In the genomic region with DNA sequence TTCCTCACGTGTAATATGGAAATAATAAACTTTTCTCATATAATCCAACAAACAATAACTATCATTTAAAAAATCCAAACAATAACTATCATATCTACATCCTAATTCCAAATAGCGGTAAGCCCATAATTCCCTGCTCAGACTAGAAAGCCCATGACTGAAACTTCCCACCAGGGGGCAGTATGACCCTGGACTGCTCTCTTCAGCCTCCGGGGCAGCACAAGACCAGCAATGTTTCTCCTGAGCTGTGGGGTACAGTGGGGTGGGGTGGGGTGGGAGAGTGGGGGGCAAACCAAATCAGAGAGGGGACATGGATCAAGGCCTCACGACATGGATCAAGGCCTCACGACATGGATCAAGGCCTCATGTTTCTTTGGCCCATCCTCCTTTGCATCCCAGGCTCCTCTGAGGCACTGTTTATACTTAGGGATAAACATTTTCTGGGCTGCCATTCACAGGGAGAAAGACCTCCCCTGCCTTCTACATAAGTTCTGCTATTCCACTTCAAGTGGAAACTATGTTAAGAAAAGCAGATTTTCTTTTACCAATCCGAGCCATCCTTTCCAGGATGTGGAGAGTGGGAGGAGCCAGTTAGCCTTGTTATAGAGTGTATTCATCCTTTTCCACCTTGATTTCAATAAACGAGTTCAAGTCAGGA, we compare ENCODE assay signal across 9 mouse cellular contexts. TPM values are rescaled to one million over a fixed set of nuclear protein-coding genes. Genes with fewer than 3 reads are reported as not detected.
DNase-seq lines count a peak whose midpoint lies in the region; ATAC-seq and TF ChIP-seq lines count a peak whose summit lies in the region.
"Had no signal": no experiment of that assay in that cellular context is flagged by ENCODE, and none has a peak within 500 bp of the region (broad histone marks: within the 10 kb centered on the region; RNA-seq: fewer than 3 reads in every experiment).

No protein-coding gene starts in this region.

- no peak for ATAC-seq in forebrain, embryonic 13.5 days
- ATAC-seq in forebrain, postnatal 0 days, result peak; percentile 59
- ATAC-seq in stomach, embryonic 14.5 days (ENCODE audit: insufficient number of reproducible peaks, insufficient read depth, low FRiP score, low read depth), result peak; percentile 56; the same call in 1 of the 2 replicates
- ATAC-seq: Patski had no signal

- peaks cover 29% of the 10 kb centered on the region for H3K36me3 ChIP-seq in forebrain, embryonic 10.5 days (replicated peaks)
- peaks cover 30% of the 10 kb centered on the region for H3K36me3 ChIP-seq in forebrain, embryonic 13.5 days (ENCODE audit: poor library complexity, severe bottlenecking)
- peaks cover 11% of the 10 kb centered on the region for H3K36me3 ChIP-seq in forebrain, postnatal 0 days (ENCODE audit: insufficient read depth)
- H3K36me3 ChIP-seq in stomach, embryonic 14.5 days (ENCODE audit: control insufficient read depth, insufficient read depth, low read length), result peaks cover 6% of the 10 kb centered on the region; the same call in 1 of the 2 replicates

- H3K4me3 ChIP-seq in forebrain, embryonic 10.5 days, result no peak overlapping the region
- no peak overlapping the region for H3K4me3 ChIP-seq in forebrain, embryonic 13.5 days
- no peak overlapping the region for H3K4me3 ChIP-seq in forebrain, postnatal 0 days (ENCODE audit: low read depth, low read length)
- H3K4me3 ChIP-seq in stomach, embryonic 14.5 days (ENCODE audit: low read depth, low read length), result no peak overlapping the region

- H3K9me3 ChIP-seq in forebrain, embryonic 10.5 days, result no peaks in the 10 kb centered on the region
- no peaks in the 10 kb centered on the region for H3K9me3 ChIP-seq in forebrain, embryonic 13.5 days (replicated peaks)
- no peaks in the 10 kb centered on the region for H3K9me3 ChIP-seq in forebrain, postnatal 0 days (ENCODE audit: low read length)
- no peaks in the 10 kb centered on the region for H3K9me3 ChIP-seq in stomach, embryonic 14.5 days (ENCODE audit: control insufficient read depth, low read depth, low read length)

- WGBS in forebrain, embryonic 10.5 days, result 47% methylated on average over 7 of the region's 7 CpGs
- WGBS in forebrain, embryonic 13.5 days, result 40% methylated on average over 7 of the region's 7 CpGs
- 41% methylated on average over 7 of the region's 7 CpGs for WGBS in forebrain, postnatal 0 days
- WGBS in stomach, embryonic 14.5 days, result 26% methylated on average over 7 of the region's 7 CpGs

- TF ChIP-seq CTCF in forebrain, postnatal 0 days (IDR thresholded peaks at IDR 0.05; ENCODE audit: low read depth), result peak; percentile 64

- DNase-seq in forebrain, embryonic 10.5 days (ENCODE audit: extremely low spot score, low spot score), result peak; percentile 64
- DNase-seq in B cell, adult 2 months, result peak; percentile 66 to 71
- DNase-seq in c-Kit-negative CD71-positive TER-119-positive erythroid progenitor cells, embryonic 14.5 days (ENCODE audit: low read depth, low spot score), result peak; percentile 58
- peak; percentile 60 for DNase-seq in forebrain, postnatal 0 days
- peak; percentile 75 for DNase-seq in kidney, postnatal 14 days
- peak; percentile 65 to 82 for DNase-seq in lung, postnatal 4 days

- H3K4me1 ChIP-seq in forebrain, embryonic 10.5 days, result peaks cover 10% of the 10 kb centered on the region
- no peaks in the 10 kb centered on the region for H3K4me1 ChIP-seq in forebrain, embryonic 13.5 days
- H3K4me1 ChIP-seq in forebrain, postnatal 0 days (ENCODE audit: insufficient read depth), result no peaks in the 10 kb centered on the region
- H3K4me1 ChIP-seq in stomach, embryonic 14.5 days (ENCODE audit: control insufficient read depth, insufficient read depth, low read length), result peaks cover 1% of the 10 kb centered on the region; the same call in 1 of the 2 replicates

- H3K27me3 ChIP-seq in forebrain, embryonic 10.5 days (ENCODE audit: poor library complexity, severe bottlenecking), result no peaks in the 10 kb centered on the region
- H3K27me3 ChIP-seq in forebrain, embryonic 13.5 days, result no peaks in the 10 kb centered on the region
- no peaks in the 10 kb centered on the region for H3K27me3 ChIP-seq in forebrain, postnatal 0 days (ENCODE audit: insufficient read depth, low read length)
- no peaks in the 10 kb centered on the region for H3K27me3 ChIP-seq in stomach, embryonic 14.5 days (ENCODE audit: control insufficient read depth, insufficient read depth, low read length)
- H3K27me3 ChIP-seq: Patski had no signal

- H3K4me2 ChIP-seq in forebrain, embryonic 13.5 days, result no peak overlapping the region
- H3K4me2 ChIP-seq in forebrain, postnatal 0 days (ENCODE audit: low read depth), result no peak overlapping the region
- H3K4me2 ChIP-seq in stomach, embryonic 14.5 days (replicated peaks; ENCODE audit: low read depth, low read length), result no peak overlapping the region; the same call in 1 of the 2 replicates

- H3K9ac ChIP-seq in forebrain, embryonic 13.5 days, result no peak overlapping the region
- no peak overlapping the region for H3K9ac ChIP-seq in forebrain, postnatal 0 days
- H3K9ac ChIP-seq in stomach, embryonic 14.5 days (replicated peaks; ENCODE audit: low read depth, low read length), result no peak overlapping the region

- H3K27ac ChIP-seq in forebrain, embryonic 10.5 days, result no peak overlapping the region
- H3K27ac ChIP-seq in forebrain, embryonic 13.5 days, result no peak overlapping the region
- no peak overlapping the region for H3K27ac ChIP-seq in forebrain, postnatal 0 days (ENCODE audit: low read depth, low read length)
- H3K27ac ChIP-seq in stomach, embryonic 14.5 days (ENCODE audit: low read length), result peak overlapping the region; percentile 49; the same call in 1 of the 2 replicates

RNA-seq across cellular contexts. Expression of a gene that starts 6.5 kb away (rescaled TPM):
- polyA plus RNA-seq in forebrain, embryonic 10.5 days (2016; fragmentation: Nextera tagmentation; extraction: Ambion mirVana), result 79.1 and 98.7 TPM in 2 replicates
- 18.8 and 20.3 TPM in 2 replicates for polyA plus RNA-seq in forebrain, embryonic 13.5 days (2015; fragmentation: Nextera tagmentation; extraction: Ambion mirVana)
- 4.4 and 6.6 TPM in 2 replicates for total RNA-seq in forebrain, postnatal 0 days (2014; rRNA removed)
- 4.4 and 4.5 TPM in 2 replicates for polyA plus RNA-seq in forebrain, postnatal 0 days (2015; fragmentation: Nextera tagmentation; extraction: Ambion mirVana)
- 26.2 and 30.3 TPM in 2 replicates for polyA plus RNA-seq in stomach, embryonic 14.5 days (2014; fragmentation: Nextera tagmentation; extraction: Ambion mirVana)

RNA-seq across cellular contexts. Expression of a gene that starts 22.0 kb away (rescaled TPM):
- 9.5 and 11.0 TPM in 2 replicates for polyA plus RNA-seq in forebrain, embryonic 10.5 days (2016; fragmentation: Nextera tagmentation; extraction: Ambion mirVana)
- 8.3 and 9.4 TPM in 2 replicates for polyA plus RNA-seq in forebrain, embryonic 13.5 days (2015; fragmentation: Nextera tagmentation; extraction: Ambion mirVana)
- total RNA-seq in forebrain, postnatal 0 days (2014; rRNA removed), result 6.5 and 12.8 TPM in 2 replicates
- 2.2 and 3.1 TPM in 2 replicates for polyA plus RNA-seq in forebrain, postnatal 0 days (2015; fragmentation: Nextera tagmentation; extraction: Ambion mirVana)
- 7.9 and 8.3 TPM in 2 replicates for polyA plus RNA-seq in stomach, embryonic 14.5 days (2014; fragmentation: Nextera tagmentation; extraction: Ambion mirVana)

RNA-seq across cellular contexts. Expression of a gene that starts 29.4 kb away (rescaled TPM):
- 59.1 and 65.4 TPM in 2 replicates for polyA plus RNA-seq in forebrain, embryonic 10.5 days (2016; fragmentation: Nextera tagmentation; extraction: Ambion mirVana)
- 39.7 and 43.1 TPM in 2 replicates for polyA plus RNA-seq in forebrain, embryonic 13.5 days (2015; fragmentation: Nextera tagmentation; extraction: Ambion mirVana)
- 21.3 and 23.1 TPM in 2 replicates for total RNA-seq in forebrain, postnatal 0 days (2014; rRNA removed)
- 17.9 and 19.5 TPM in 2 replicates for polyA plus RNA-seq in forebrain, postnatal 0 days (2015; fragmentation: Nextera tagmentation; extraction: Ambion mirVana)
- polyA plus RNA-seq in stomach, embryonic 14.5 days (2014; fragmentation: Nextera tagmentation; extraction: Ambion mirVana), result 48.2 and 52.5 TPM in 2 replicates

RNA-seq across cellular contexts. Expression of a gene that starts 34.0 kb away (rescaled TPM):
- 478 and 497 TPM in 2 replicates for polyA plus RNA-seq in forebrain, embryonic 10.5 days (2016; fragmentation: Nextera tagmentation; extraction: Ambion mirVana)
- polyA plus RNA-seq in forebrain, embryonic 13.5 days (2015; fragmentation: Nextera tagmentation; extraction: Ambion mirVana), result 462 and 492 TPM in 2 replicates
- 180 and 239 TPM in 2 replicates for total RNA-seq in forebrain, postnatal 0 days (2014; rRNA removed)
- 420 and 499 TPM in 2 replicates for polyA plus RNA-seq in forebrain, postnatal 0 days (2015; fragmentation: Nextera tagmentation; extraction: Ambion mirVana)
- 355 and 361 TPM in 2 replicates for polyA plus RNA-seq in stomach, embryonic 14.5 days (2014; fragmentation: Nextera tagmentation; extraction: Ambion mirVana)

RNA-seq across cellular contexts. Expression of a gene that starts 37.4 kb away (rescaled TPM):
- polyA plus RNA-seq in forebrain, embryonic 10.5 days (2016; fragmentation: Nextera tagmentation; extraction: Ambion mirVana), result 0.05 and 0.12 TPM in 2 replicates
- 0.04 TPM in 1 of 2 replicates, not detected in the other for polyA plus RNA-seq in forebrain, embryonic 13.5 days (2015; fragmentation: Nextera tagmentation; extraction: Ambion mirVana)
- total RNA-seq in forebrain, postnatal 0 days (2014; rRNA removed), result under 0.01 TPM in 1 of 2 replicates, not detected in the other
- 0.04 and 0.08 TPM in 2 replicates for polyA plus RNA-seq in forebrain, postnatal 0 days (2015; fragmentation: Nextera tagmentation; extraction: Ambion mirVana)
- polyA plus RNA-seq in stomach, embryonic 14.5 days (2014; fragmentation: Nextera tagmentation; extraction: Ambion mirVana), result 0.06 TPM in 1 of 2 replicates, not detected in the other
